15 mouse cellular contexts compared by ENCODE assay signal in genomic region chr7:25290463-25290862, GRCm38 (mm10). TPM values are rescaled to one million over a fixed set of nuclear protein-coding genes. Genes with fewer than 3 reads are reported as not detected.
A peak's percentile ranks its signal among the peaks of the same experiment; 100 is the strongest.
DNase-seq lines count a peak whose midpoint lies in the region; ATAC-seq and TF ChIP-seq lines count a peak whose summit lies in the region.
"Had no signal": no experiment of that assay in that cellular context is flagged by ENCODE, and none has a peak within 500 bp of the region (broad histone marks: within the 10 kb centered on the region; RNA-seq: fewer than 3 reads in every experiment).

No protein-coding gene starts in this region.

- no peak for TF ChIP-seq CTCF in lung, postnatal 0 days (IDR thresholded peaks at IDR 0.05)
- no peak for TF ChIP-seq CTCF in lung, adult 2 months (IDR thresholded peaks at IDR 0.05; ENCODE audit: insufficient read depth, low read length)
- TF ChIP-seq CTCF in stomach, postnatal 0 days (IDR thresholded peaks at IDR 0.05; ENCODE audit: low read depth): no peak

- H3K27ac ChIP-seq in heart, embryonic 16.5 days (ENCODE audit: low read length): no peak overlapping the region
- H3K27ac ChIP-seq in lung, postnatal 0 days (ENCODE audit: low read length): no peak overlapping the region
- H3K27ac ChIP-seq in intestine, embryonic 15.5 days: 0 out of 2 replicates have a peak overlapping the region, but pooled peaks have one; percentile 6
- no peak overlapping the region for H3K27ac ChIP-seq in stomach, postnatal 0 days (replicated peaks)
- H3K27ac ChIP-seq: heart, embryonic 15.5 days; hindbrain, embryonic 14.5 days; layer of hippocampus, adult 2 months had no signal

- DNase-seq in heart, postnatal 36 days: no peak
- DNase-seq in lung, postnatal 0 days (ENCODE audit: low spot score): no peak
- DNase-seq in lung, adult 2 months: no peak
- no peak for DNase-seq in stomach, postnatal 0 days (ENCODE audit: low spot score)
- no peak for DNase-seq in left cerebral cortex, adult 8-10 months (ENCODE audit: low spot score in 2 of 2)
- DNase-seq: cerebellum, adult 9-11 months; embryo, embryonic 11 days had no signal

- no peak for TF ChIP-seq POLR2A in lung, adult 2 months (IDR thresholded peaks at IDR 0.05; ENCODE audit: borderline replicate concordance, extremely low read depth, low read depth, low read length)

- WGBS in heart, embryonic 16.5 days: 92% methylated on average over 1 of the region's 1 CpGs
- WGBS in lung, postnatal 0 days: 84% methylated on average over 1 of the region's 1 CpGs
- WGBS in lung, adult 2 months: 90% methylated on average over 1 of the region's 1 CpGs
- 92% methylated on average over 1 of the region's 1 CpGs for WGBS in intestine, embryonic 15.5 days
- 100% methylated on average over 1 of the region's 1 CpGs for WGBS in stomach, postnatal 0 days

- 0 out of 2 replicates have a peak, but pooled peaks have one; percentile 1 for ATAC-seq in heart, embryonic 16.5 days (replicated peaks; ENCODE audit: extremely low read depth, insufficient read depth, low FRiP score)
- ATAC-seq in lung, postnatal 0 days: peak; percentile 6; the same call in 1 of the 2 replicates
- 0 out of 2 replicates have a peak, but pooled peaks have one; percentile 3 for ATAC-seq in intestine, embryonic 15.5 days
- ATAC-seq in stomach, postnatal 0 days (ENCODE audit: low FRiP score, low TSS enrichment): peak; percentile 17; the same call in 1 of the 2 replicates

- no peak overlapping the region for H3K9ac ChIP-seq in heart, embryonic 16.5 days (ENCODE audit: low read length)
- H3K9ac ChIP-seq in lung, postnatal 0 days (replicated peaks; ENCODE audit: low read depth): no peak overlapping the region
- no peak overlapping the region for H3K9ac ChIP-seq in intestine, embryonic 15.5 days
- no peak overlapping the region for H3K9ac ChIP-seq in stomach, postnatal 0 days (ENCODE audit: low read length)
- H3K9ac ChIP-seq: heart, embryonic 15.5 days; hindbrain, embryonic 14.5 days had no signal

- no peaks in the 10 kb centered on the region for H3K9me3 ChIP-seq in heart, embryonic 16.5 days (replicated peaks; ENCODE audit: control insufficient read depth, low read length)
- no peaks in the 10 kb centered on the region for H3K9me3 ChIP-seq in lung, postnatal 0 days (ENCODE audit: low read length)
- no peaks in the 10 kb centered on the region for H3K9me3 ChIP-seq in intestine, embryonic 15.5 days
- no peaks in the 10 kb centered on the region for H3K9me3 ChIP-seq in stomach, postnatal 0 days (ENCODE audit: control insufficient read depth, low read length)
- H3K9me3 ChIP-seq: heart, embryonic 15.5 days had no signal

- no peak overlapping the region for H3K4me3 ChIP-seq in heart, embryonic 16.5 days (ENCODE audit: low read length)
- no peak overlapping the region for H3K4me3 ChIP-seq in lung, postnatal 0 days (ENCODE audit: low read depth, low read length)
- no peak overlapping the region for H3K4me3 ChIP-seq in lung, adult 2 months (replicated peaks; ENCODE audit: extremely low read depth, low read depth, low read length)
- no peak overlapping the region for H3K4me3 ChIP-seq in intestine, embryonic 15.5 days (replicated peaks)
- H3K4me3 ChIP-seq in stomach, postnatal 0 days (ENCODE audit: low read depth, low read length): no peak overlapping the region
- H3K4me3 ChIP-seq: heart, embryonic 15.5 days; layer of hippocampus, adult 2 months had no signal

- H3K4me2 ChIP-seq in heart, embryonic 16.5 days (ENCODE audit: low read depth, low read length): no peak overlapping the region
- no peak overlapping the region for H3K4me2 ChIP-seq in lung, postnatal 0 days (replicated peaks; ENCODE audit: low read depth, low read length)
- no peak overlapping the region for H3K4me2 ChIP-seq in intestine, embryonic 15.5 days (replicated peaks)
- H3K4me2 ChIP-seq in stomach, postnatal 0 days (replicated peaks; ENCODE audit: low read depth): no peak overlapping the region
- H3K4me2 ChIP-seq: heart, embryonic 15.5 days; hindbrain, embryonic 14.5 days had no signal

- intact Hi-C loops in heart, postnatal 36 days (cut with DNase I): no loop called here

- H3K36me3 ChIP-seq in heart, embryonic 16.5 days (ENCODE audit: control insufficient read depth, insufficient read depth): peaks cover 86% of the 10 kb centered on the region
- H3K36me3 ChIP-seq in lung, postnatal 0 days (ENCODE audit: insufficient read depth, low read length): peaks cover 63% of the 10 kb centered on the region
- peaks cover 78% of the 10 kb centered on the region for H3K36me3 ChIP-seq in intestine, embryonic 15.5 days
- peaks cover 69% of the 10 kb centered on the region for H3K36me3 ChIP-seq in stomach, postnatal 0 days (ENCODE audit: control insufficient read depth, insufficient read depth, low read length)

- no peak for TF ChIP-seq EP300 in lung, postnatal 0 days (IDR thresholded peaks at IDR 0.05)
- TF ChIP-seq EP300 in stomach, postnatal 0 days (optimal IDR thresholded peaks at IDR 0.05): no peak

- no peaks in the 10 kb centered on the region for H3K27me3 ChIP-seq in heart, embryonic 16.5 days (ENCODE audit: control insufficient read depth, insufficient read depth, low read length)
- no peaks in the 10 kb centered on the region for H3K27me3 ChIP-seq in lung, postnatal 0 days (replicated peaks; ENCODE audit: insufficient read depth, low read length)
- no peaks in the 10 kb centered on the region for H3K27me3 ChIP-seq in intestine, embryonic 15.5 days (replicated peaks)
- no peaks in the 10 kb centered on the region for H3K27me3 ChIP-seq in stomach, postnatal 0 days (ENCODE audit: control insufficient read depth, insufficient read depth, low read length)
- H3K27me3 ChIP-seq: heart, embryonic 15.5 days had no signal

- peaks cover 9% of the 10 kb centered on the region for H3K4me1 ChIP-seq in heart, embryonic 16.5 days (ENCODE audit: control insufficient read depth, insufficient read depth, low read length)
- no peaks in the 10 kb centered on the region for H3K4me1 ChIP-seq in lung, postnatal 0 days (ENCODE audit: insufficient read depth, low read depth, low read length)
- no peaks in the 10 kb centered on the region for H3K4me1 ChIP-seq in lung, adult 2 months (ENCODE audit: control insufficient read depth, insufficient read depth, low read length)
- peaks cover 15% of the 10 kb centered on the region for H3K4me1 ChIP-seq in intestine, embryonic 15.5 days (replicated peaks)
- no peaks in the 10 kb centered on the region for H3K4me1 ChIP-seq in stomach, postnatal 0 days (replicated peaks; ENCODE audit: control insufficient read depth, insufficient read depth)

RNA-seq across cellular contexts. Expression of gene Pafah1b3, which starts 7.3 kb away (rescaled TPM):
- polyA plus RNA-seq in heart, embryonic 16.5 days (2015; fragmentation: Nextera tagmentation; extraction: Ambion mirVana): 111 and 121 TPM in 2 replicates
- total RNA-seq in heart, postnatal 36 days (2021): 1 to 10 TPM; 3.7 to 5.1 TPM
- 83.8 and 87.1 TPM in 2 replicates for polyA plus RNA-seq in lung, postnatal 0 days (2015; fragmentation: Nextera tagmentation; extraction: Ambion mirVana)
- polyA plus RNA-seq in lung, adult 2 months (2012; rRNA removed): 42.7 and 49.1 TPM in 2 replicates
- 173 TPM in 2 replicates for polyA plus RNA-seq in intestine, embryonic 15.5 days (2015; fragmentation: Nextera tagmentation; extraction: Ambion mirVana)
- 125 and 126 TPM in 2 replicates for polyA plus RNA-seq in stomach, postnatal 0 days (2015; fragmentation: Nextera tagmentation; extraction: Ambion mirVana)
- 10 to 100 TPM; 29.5 to 38.7 (median 32.2) TPM for total RNA-seq in left cerebral cortex, adult 8-10 months (2022)

RNA-seq across cellular contexts. Expression of gene Prr19, which starts 10.7 kb away (rescaled TPM):
- not detected in 2 replicates for polyA plus RNA-seq in heart, embryonic 16.5 days (2015; fragmentation: Nextera tagmentation; extraction: Ambion mirVana)
- total RNA-seq in heart, postnatal 36 days (2021): not detected
- polyA plus RNA-seq in lung, postnatal 0 days (2015; fragmentation: Nextera tagmentation; extraction: Ambion mirVana): not detected in 2 replicates
- polyA plus RNA-seq in lung, adult 2 months (2012; rRNA removed): not detected in 2 replicates
- 0.41 and 0.71 TPM in 2 replicates for polyA plus RNA-seq in intestine, embryonic 15.5 days (2015; fragmentation: Nextera tagmentation; extraction: Ambion mirVana)
- 0.07 TPM in 1 of 2 replicates, not detected in the other for polyA plus RNA-seq in stomach, postnatal 0 days (2015; fragmentation: Nextera tagmentation; extraction: Ambion mirVana)
- not detected for total RNA-seq in left cerebral cortex, adult 8-10 months (2022)
- total RNA-seq: adrenal gland, postnatal 4 days; layer of hippocampus, adult 2 months; liver, adult 2 months had no signal
- polyA plus RNA-seq: liver, adult 2 months had no signal

RNA-seq across cellular contexts. Expression of gene Tmem145, which starts 15.4 kb away (rescaled TPM):
- 0.08 and 0.20 TPM in 2 replicates for polyA plus RNA-seq in heart, embryonic 16.5 days (2015; fragmentation: Nextera tagmentation; extraction: Ambion mirVana)
- total RNA-seq in heart, postnatal 36 days (2021): not detected
- 0.08 TPM in 1 of 2 replicates, not detected in the other for polyA plus RNA-seq in lung, postnatal 0 days (2015; fragmentation: Nextera tagmentation; extraction: Ambion mirVana)
- polyA plus RNA-seq in lung, adult 2 months (2012; rRNA removed): not detected in 2 replicates
- polyA plus RNA-seq in intestine, embryonic 15.5 days (2015; fragmentation: Nextera tagmentation; extraction: Ambion mirVana): 1.2 and 1.3 TPM in 2 replicates
- polyA plus RNA-seq in stomach, postnatal 0 days (2015; fragmentation: Nextera tagmentation; extraction: Ambion mirVana): 0.67 and 1.1 TPM in 2 replicates
- total RNA-seq in left cerebral cortex, adult 8-10 months (2022): 10 to 100 TPM; 40.7 to 46.5 (median 42.0) TPM
- total RNA-seq: liver, adult 2 months had no signal
- polyA plus RNA-seq: gonadal fat pad, adult 2 months; liver, adult 2 months had no signal

RNA-seq across cellular contexts. Expression of gene Cic, which starts 23.0 kb away (rescaled TPM):
- 22.7 and 24.7 TPM in 2 replicates for polyA plus RNA-seq in heart, embryonic 16.5 days (2015; fragmentation: Nextera tagmentation; extraction: Ambion mirVana)
- 10 to 100 TPM; 63.7 to 68.7 TPM for total RNA-seq in heart, postnatal 36 days (2021)
- 26.5 and 31.9 TPM in 2 replicates for polyA plus RNA-seq in lung, postnatal 0 days (2015; fragmentation: Nextera tagmentation; extraction: Ambion mirVana)
- 96.1 and 107 TPM in 2 replicates for polyA plus RNA-seq in lung, adult 2 months (2012; rRNA removed)
- 26.1 and 26.6 TPM in 2 replicates for polyA plus RNA-seq in intestine, embryonic 15.5 days (2015; fragmentation: Nextera tagmentation; extraction: Ambion mirVana)
- 15.0 and 15.9 TPM in 2 replicates for polyA plus RNA-seq in stomach, postnatal 0 days (2015; fragmentation: Nextera tagmentation; extraction: Ambion mirVana)
- 100 to 1,000 TPM; 196 to 238 (median 227) TPM for total RNA-seq in left cerebral cortex, adult 8-10 months (2022)

RNA-seq across cellular contexts. Expression of gene Megf8, which starts 26.5 kb away (rescaled TPM):
- 7.4 and 8.7 TPM in 2 replicates for polyA plus RNA-seq in heart, embryonic 16.5 days (2015; fragmentation: Nextera tagmentation; extraction: Ambion mirVana)
- 10 to 100 TPM; 30.4 to 31.1 TPM for total RNA-seq in heart, postnatal 36 days (2021)
- 5.6 and 6.3 TPM in 2 replicates for polyA plus RNA-seq in lung, postnatal 0 days (2015; fragmentation: Nextera tagmentation; extraction: Ambion mirVana)
- 46.8 and 49.8 TPM in 2 replicates for polyA plus RNA-seq in lung, adult 2 months (2012; rRNA removed)
- 8.1 and 9.2 TPM in 2 replicates for polyA plus RNA-seq in intestine, embryonic 15.5 days (2015; fragmentation: Nextera tagmentation; extraction: Ambion mirVana)
- 3.3 and 3.6 TPM in 2 replicates for polyA plus RNA-seq in stomach, postnatal 0 days (2015; fragmentation: Nextera tagmentation; extraction: Ambion mirVana)
- 100 to 1,000 TPM in 3 of 4 experiments, 10 to 100 TPM in 1; 99.2 to 109 (median 104) TPM for total RNA-seq in left cerebral cortex, adult 8-10 months (2022)
